Mouse (Mus musculus) gastrocnemius, postnatal 10 days (tissue): ENCODE results near the gene Atp6ap1. TPM values are rescaled to one million over a fixed set of nuclear protein-coding genes. Genes with fewer than 3 reads are reported as not detected.

Source experiments
- DNase-seq: peaks from one replicate; pipeline ENCODE4 v3.0.0; 2021; ENCODE audit warnings: mixed read lengths
- microRNA-seq, 2 experiments: library from miRNA; unstranded; fragments of <30 nt; microRNA quantifications; one replicate each; pipeline ENCODE4 v1.2.0; 2021
- total RNA-seq, 2 experiments: library from RNA; stranded (reverse); gene quantifications; 2 replicates each; pipeline ENCODE4 v1.2.3; 2021

The Atp6ap1 gene
- total RNA-seq, 2 experiments from 2014 or later: 88.7 to 99.7 TPM

DNA sequence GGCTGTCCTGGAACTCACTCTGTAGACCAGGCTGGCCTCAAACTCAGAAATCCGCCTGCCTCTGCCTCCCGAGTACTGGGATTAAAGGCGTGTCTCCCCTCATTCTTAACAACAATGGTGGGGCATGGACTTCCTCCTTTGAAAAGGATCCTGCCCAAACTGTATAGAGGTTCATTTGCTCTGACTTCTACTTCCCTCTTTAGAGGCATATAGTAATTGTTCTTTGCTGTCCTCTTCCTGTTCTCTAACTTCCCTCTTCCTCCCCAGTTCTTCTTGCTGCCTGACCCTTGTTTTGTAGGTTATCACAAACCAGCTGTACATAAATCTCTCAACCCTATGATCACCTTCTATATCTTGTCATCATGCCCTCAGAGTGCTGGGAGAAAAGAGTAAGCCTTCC is 2.8 kb downstream of the Atp6ap1 start:
- DNase-seq: no peak

DNA sequence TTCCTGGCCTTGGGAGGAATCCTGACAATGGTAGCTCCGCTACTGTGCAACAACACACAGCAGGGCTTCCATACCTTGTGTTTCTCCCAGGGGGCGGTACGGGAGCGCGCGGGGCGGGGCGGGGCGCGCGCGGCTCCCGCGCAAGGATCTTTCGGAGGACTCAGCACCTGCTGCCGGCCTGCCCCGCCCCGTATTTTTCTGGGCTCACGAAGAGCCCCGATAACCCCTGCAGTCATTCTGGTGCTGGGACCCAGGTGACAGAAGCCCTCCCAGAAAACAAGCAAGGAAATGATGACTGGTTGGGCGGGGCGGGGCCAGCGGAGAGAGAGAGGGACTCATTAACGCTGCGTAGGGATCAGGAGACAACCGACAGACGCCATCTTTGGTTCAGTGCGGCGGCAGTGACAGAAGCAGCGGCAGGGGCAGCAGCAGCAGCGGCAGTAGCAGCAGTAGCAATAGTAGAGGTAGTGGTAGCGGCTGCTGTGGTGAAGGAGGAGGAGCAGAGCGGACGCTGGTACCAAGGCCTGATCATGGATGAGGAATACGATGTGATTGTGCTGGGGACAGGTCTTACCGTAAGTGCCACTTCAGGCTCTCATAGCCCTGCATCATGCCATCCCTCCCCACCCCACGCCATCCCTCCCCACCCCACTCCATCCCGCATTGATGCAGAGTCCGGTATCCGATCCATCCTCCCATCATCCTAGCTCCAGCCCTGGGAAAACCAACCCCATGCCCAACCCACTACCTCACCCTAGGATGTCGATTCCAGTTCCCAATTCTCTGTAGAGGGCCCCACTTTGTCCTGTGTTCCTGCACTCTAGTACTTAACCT is 8.2 kb downstream of the Atp6ap1 start, which contains the start of gene Gdi1:
Gene Gdi1 (plus strand): TSS at position 132 of the 834 bp plus-strand sequence.
- peak; percentile 64 for DNase-seq

DNA sequence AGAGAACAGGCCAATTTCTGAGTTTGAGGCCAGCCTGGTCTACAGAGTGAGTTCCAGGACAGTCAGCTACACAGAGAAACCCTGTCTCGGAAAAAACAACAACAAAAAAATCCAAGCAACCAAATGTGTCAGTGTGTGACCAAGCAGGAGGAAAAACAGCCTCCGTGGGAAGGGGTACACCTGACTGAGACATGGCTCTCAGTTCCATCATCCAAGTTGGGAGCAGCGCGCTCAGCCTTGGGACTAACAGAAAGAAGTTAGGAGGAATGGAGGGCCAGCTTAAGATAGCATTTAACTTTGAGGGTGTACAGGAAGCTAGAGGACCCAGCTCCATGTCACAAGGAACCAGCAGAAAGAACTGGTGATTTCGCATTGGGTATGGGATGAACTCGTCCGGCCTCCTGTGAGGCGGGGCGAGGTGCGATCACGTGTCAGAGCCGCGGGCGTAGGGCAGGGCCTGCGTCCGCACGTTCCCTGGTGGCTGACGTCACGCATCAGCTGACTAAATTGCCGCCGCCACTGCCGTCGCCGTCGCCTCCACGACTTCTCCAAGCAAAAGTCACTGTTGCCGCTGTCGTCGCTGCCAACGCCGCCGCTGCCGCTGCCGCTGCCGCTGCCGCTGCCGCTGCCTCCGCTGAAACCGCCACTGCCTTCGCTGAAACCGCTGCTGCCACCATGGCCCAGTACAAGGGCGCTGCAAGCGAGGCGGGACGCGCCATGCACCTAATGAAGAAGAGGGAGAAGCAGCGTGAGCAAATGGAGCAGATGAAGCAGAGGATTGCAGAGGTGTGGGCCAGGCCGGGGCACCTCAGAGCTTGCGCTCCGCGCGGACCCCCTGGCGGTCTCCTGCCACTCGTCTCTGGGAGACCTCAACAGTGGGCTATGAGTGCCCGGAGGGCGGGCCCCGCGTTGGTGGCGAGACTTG is 15.9 kb downstream of the Atp6ap1 start, which contains the start of gene Fam50a:
Gene Fam50a (plus strand): TSS at position 494 of the 925 bp plus-strand sequence.
- DNase-seq: peak; percentile 82

DNA sequence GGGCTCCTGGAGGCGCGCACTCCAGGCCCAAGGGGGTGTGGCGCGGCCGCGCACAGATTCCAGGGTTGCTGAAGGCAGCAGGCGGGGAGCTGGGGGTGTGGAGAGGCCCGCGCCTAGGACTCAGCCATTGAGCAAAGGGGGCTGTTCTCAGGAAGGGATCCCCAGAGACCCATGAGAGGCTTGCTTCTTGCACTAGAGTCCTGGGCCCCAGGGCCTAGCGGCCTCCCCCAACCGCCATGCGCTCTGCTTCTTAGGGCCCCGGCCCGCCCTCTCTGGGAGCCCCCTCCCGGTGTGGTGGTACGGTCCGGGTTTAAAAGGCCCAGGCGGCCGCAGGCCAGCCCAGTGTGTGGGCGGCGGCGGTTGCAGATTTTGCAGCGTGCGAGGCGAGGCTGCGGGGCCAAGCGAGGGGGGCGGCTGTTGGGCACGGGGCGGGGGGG is 31.8 kb downstream of the Atp6ap1 start, which contains the start of gene Plxna3:
Gene Plxna3 (plus strand): TSS at position 342 of the 437 bp plus-strand sequence.
- peak; percentile 67 for DNase-seq

DNA sequence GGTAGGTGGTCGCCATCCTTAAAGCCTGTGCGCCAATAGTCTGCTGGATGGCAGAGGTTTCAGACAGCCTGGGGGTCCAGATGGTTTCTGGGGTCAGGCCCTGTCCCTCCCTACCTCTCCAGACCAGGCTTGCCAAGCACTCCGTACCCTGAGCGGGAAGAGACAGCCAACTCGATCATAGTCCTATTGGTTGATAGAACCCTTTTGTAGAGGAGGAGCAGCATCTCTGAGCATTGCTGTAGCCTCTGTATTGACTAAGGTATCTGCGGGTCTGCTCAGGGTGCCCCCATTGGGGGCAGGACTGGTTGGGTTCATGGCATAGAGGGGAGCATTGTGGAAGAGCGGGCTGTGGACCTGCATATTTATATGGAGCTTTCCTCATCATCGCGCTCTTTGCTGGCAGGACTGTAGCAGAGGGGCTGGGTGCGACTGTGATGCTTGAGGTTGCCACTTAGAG is 32.3 kb downstream of the Atp6ap1 start:
- no peak for DNase-seq

DNA sequence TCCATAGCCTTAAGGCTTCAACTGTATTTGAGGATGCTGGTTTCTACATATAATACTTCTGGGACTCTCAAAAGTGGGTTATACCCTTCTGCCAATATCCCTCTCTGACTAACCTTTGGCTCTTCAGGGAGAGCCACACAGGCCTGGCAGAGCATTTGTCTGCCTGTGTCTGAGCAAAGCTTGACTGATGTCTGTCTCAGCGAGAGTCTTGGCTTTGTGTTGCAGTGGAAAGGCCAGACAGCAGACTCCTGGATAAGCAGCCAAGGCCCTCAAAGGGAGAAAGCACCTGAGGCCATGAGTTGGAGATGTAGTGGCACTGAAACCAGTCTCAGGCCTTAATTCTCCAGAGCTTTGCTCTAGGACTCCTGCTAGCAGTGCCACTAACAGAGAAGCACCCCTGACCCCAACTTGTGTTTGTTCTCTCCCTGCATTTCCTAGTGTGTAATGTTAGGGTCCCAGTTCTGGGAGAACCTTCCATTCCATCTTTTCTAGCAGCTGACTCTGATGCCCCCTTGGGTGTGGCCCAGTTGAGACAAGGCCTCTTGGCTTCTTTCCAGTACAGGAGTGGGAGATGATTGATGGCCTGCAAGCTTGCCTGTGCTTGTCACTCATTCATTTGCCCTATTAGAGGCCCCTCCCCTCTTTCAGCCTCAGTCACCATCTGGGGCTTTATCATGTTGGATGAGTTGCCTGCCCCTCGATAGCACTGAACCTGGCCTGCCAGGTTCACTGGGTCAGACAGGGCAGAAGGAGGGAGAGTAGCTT is 33.5 kb downstream of the Atp6ap1 start:
- no peak for DNase-seq

DNA sequence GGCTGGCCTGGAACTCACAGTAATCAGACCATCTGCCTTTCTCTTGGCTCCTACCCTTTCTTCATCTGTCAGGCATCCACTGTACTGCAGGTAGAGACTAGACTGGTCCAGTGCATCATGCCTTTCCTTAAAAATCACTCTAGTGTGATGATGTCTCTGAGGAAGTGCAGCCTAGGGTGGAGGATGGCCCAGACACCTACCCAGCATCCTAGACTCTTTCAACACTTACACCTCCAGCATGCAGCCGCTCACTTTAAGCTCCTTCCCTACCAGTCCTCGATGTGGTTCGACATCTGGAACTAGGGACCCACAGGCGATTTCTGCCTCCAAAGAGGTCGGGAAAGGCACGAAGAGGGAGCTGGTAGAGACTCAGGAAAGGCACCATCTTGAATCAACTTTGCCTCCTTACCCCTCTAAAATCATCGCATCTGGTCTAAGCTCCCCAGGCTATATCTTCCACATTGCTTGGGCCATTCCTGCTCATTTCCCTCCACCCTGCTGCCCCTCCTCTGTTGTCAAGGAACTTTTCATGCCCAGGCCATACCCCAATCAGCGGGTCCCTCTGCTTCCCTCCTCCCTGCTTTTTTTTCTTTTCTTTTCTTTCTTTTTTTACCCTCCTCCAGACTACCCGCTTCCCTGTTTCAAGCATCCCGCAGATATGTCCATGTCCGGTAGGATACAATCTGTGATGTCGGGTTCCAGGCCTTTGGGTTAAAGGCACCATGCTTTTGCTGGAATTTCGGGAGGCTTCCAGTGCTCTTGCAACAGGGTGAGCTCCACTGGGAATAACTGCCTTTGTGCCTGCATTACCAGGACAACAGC is 56.0 kb downstream of the Atp6ap1 start:
- DNase-seq: no peak

DNA sequence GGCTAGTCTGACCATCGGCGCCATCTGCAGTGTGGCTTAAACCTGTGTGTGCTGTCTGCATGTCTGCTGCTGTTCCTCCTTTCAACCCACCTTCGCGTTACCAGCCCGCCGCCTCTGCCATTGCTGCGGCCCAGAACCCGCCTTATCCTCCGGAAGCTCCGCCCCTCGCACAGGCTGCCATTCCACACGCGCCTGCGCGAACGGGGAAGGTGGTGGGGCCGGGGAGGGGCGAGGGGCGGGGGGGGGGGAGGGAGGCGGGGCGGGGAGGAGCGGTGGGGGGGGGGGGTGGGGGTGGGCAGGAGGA is 56.5 kb downstream of the Atp6ap1 start, which contains the start of gene Lage3:
Gene Lage3 (minus strand): TSS at position 152 of the 304 bp plus-strand sequence.
- peak; percentile 70 for DNase-seq

Small RNAs within 50 kb of the gene (microRNA-seq; reads per million reads assigned to microRNA genes)
- 2.5 to 2.8 reads per million in 2 experiments for gene Mir7091
- 0 reads per million in 2 experiments for gene Mir7092

Other genes starting within 250 kb of the Atp6ap1 start
- gene Opn1mw, start 169.6 kb upstream of the Atp6ap1 start, total RNA-seq: not detected
- 10 to 100 TPM; 32.5 to 38.9 TPM for gene Mecp2, start 161.7 kb upstream of the Atp6ap1 start, total RNA-seq
- not detected for gene Tex28, start 129.3 kb upstream of the Atp6ap1 start, total RNA-seq
- not detected for gene Tktl1, start 119.8 kb upstream of the Atp6ap1 start, total RNA-seq
- gene Flna, start 47.3 kb upstream of the Atp6ap1 start, total RNA-seq: 100 to 1,000 TPM; 113 to 163 TPM
- 10 to 100 TPM; 23.3 to 25.2 TPM for gene Emd, start 42.4 kb upstream of the Atp6ap1 start, total RNA-seq
- gene Rpl10, start 26.3 kb upstream of the Atp6ap1 start, total RNA-seq: 100 to 1,000 TPM; 163 to 167 TPM
- 10 to 100 TPM; 41.7 to 47.4 TPM for gene Taz, start 15.2 kb upstream of the Atp6ap1 start, total RNA-seq
- gene Dnase1l1, start 14.8 kb upstream of the Atp6ap1 start, total RNA-seq: 10 to 100 TPM; 62.8 to 69.4 TPM
- gene Gdi1, start 7.9 kb downstream of the Atp6ap1 start, total RNA-seq: 10 to 100 TPM; 44.8 to 50.9 TPM
- 10 to 100 TPM; 27.1 to 31.2 TPM for gene Fam50a, start 15.9 kb downstream of the Atp6ap1 start, total RNA-seq
- gene Plxna3, start 32.0 kb downstream of the Atp6ap1 start, total RNA-seq: 1 to 10 TPM; 2.5 to 5.8 TPM
- 10 to 100 TPM; 40.6 to 45.2 TPM for gene Lage3, start 56.5 kb downstream of the Atp6ap1 start, total RNA-seq
- 10 to 100 TPM; 51.1 to 51.7 TPM for gene Ubl4a, start 76.1 kb downstream of the Atp6ap1 start, total RNA-seq
- 1 to 10 TPM; 4.8 to 5.6 TPM for gene Slc10a3, start 76.3 kb downstream of the Atp6ap1 start, total RNA-seq
- gene Fam3a, start 96.2 kb downstream of the Atp6ap1 start, total RNA-seq: 10 to 100 TPM; 18.3 to 18.4 TPM
- gene Ikbkg, start 96.2 kb downstream of the Atp6ap1 start, total RNA-seq: 10 to 100 TPM; 25.1 to 27.5 TPM
- 1 to 10 TPM; 6.9 to 8.2 TPM for gene G6pdx, start 132.1 kb downstream of the Atp6ap1 start, total RNA-seq
- not detected for gene Gm6880, start 184.3 kb downstream of the Atp6ap1 start, total RNA-seq